Mouse (Mus musculus) heart, postnatal 14 days (tissue): Measurements from ENCODE around the gene Gm14327. TPM values are rescaled to one million over a fixed set of nuclear protein-coding genes. Genes with fewer than 3 reads are reported as not detected.
"Not testable (repeated sequence)": the region's sequence is repeated elsewhere in the genome, so short reads cannot be mapped to it uniquely, and the experiment has no call there.

Experiments used
- DNase-seq, 2 experiments: peaks; one replicate each; pipeline ENCODE4 v3.0.0; 2021 to 2022
- intact Hi-C: fragments of 180-260 bp; cut with DNase I; formaldehyde crosslinking; loops from one replicate; pipeline ENCODE4 v1.15.1; 2025
- long read RNA-seq, 2 experiments: library from polyadenylated mRNA; stranded (forward); transcript quantifications; one replicate each; pipeline ENCODE4 v2.0.0; 2021
- total RNA-seq, 2 experiments: library from RNA; stranded (reverse); gene quantifications; 2 replicates each; pipeline ENCODE4 v1.2.3; 2021

Gm14327 gene
- 10 to 100 TPM; 30.8 to 31.1 TPM for total RNA-seq
- long read RNA-seq, experiment 1, transcript Gm14327-202 (3 exons, 1,451 nt), result major isoform, 7 of 13 reads
- long read RNA-seq, experiment 1, partial matches to known transcripts, result 1 of 13 reads
- long read RNA-seq, experiment 1, other reads (novel, unspliced or antisense), result 5 of 13 reads
- long read RNA-seq, experiment 2, partial matches to known transcripts, result 0 of 2 reads
- long read RNA-seq, experiment 2, other reads (novel, unspliced or antisense), result 0 of 2 reads

DNA sequence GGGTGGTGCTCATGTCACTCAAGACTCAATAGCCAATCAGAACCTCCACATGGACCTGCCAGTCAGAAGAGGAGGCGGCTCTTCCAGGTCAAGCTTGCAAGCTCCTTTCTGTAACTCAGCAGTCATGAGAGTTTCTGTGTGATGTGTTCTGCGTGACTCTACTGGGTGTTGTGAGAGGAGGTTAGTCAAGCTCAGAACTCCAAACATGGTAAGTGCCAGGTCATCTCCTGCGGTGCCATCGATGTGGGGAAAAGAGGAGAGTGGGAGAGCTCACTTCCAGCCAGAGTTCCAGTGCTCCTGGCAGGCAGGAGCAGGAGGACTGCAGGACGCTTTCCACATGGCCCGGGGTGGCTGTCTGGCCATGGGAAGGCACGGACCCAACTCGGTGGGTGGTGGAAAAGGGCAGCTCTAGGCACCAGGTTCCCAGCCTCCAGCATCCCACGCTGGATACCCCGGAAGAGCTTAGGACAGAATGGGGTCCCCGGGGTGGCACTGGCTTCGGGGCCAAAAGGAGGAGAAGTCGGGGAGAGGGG, at the start of gene Gm14327:
TSS of gene Gm14327 (plus strand) at position 51 of the 533 bp plus-strand sequence.
- intact Hi-C loops, DNase-seq: not testable (repeated sequence)

DNA sequence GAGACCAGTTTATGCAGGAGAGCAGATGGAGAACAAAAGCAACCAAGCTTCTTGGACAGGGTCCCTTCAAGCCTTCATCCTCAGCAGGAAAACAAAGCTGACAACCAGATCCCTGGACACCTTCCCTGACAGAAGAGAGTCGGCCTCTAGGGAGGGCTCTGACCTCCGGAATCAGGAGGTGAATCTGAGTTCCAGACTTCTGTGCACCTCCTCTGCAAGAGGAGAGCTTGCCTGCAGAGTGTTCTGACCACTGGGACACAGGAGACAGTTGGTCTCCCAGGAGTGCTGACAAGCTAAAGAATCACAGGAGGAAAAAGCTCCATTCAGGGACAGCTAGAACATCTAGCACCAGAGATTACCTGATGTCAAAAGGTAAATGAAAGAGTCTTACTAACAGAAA, 34.6 kb upstream of the Gm14327 start:
- intact Hi-C loops, DNase-seq: not testable (repeated sequence)

DNA sequence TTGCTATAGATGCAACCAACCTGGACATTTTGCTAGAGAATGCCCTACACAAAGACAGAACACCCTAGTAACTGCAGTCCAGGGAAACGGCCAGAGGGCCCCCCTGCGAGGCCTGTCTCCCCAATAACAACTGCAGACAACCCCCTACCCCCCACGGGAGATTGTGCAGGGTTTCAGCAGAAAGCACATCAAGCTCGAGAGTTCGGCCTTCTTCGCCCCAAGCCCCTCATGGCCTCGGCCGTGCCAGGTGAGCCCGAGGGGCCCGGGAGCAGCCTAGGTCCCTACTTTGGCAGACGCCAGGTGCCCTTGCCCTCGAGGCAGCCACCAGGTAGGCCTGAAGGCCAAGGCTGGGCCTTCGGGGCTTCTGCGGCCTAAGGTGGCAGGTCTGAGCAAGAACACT, 9.2 kb upstream of the Gm14327 start:
- DNase-seq, intact Hi-C loops: not testable (repeated sequence)

DNA sequence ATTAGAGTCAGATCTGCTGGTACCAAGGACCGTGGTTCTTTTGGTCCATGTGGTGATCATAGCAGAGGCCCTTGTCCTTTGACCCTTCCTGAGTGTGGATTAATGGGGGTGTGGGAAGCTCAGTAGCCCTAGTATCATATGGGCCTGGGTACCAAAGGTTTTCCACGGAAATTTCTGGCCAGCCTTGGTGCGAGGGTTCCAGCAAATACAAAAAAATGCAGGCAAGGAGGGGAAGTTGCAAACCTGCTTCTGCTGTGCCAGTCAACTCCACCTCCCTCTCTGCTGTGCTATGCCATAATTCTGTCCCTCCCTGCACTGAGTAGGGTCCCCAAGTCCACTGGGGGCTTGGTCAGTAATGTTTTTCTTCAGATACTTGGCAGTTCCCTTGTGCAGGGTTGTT, 1.3 kb downstream of the Gm14327 start:
- DNase-seq, intact Hi-C loops: not testable (repeated sequence)

DNA sequence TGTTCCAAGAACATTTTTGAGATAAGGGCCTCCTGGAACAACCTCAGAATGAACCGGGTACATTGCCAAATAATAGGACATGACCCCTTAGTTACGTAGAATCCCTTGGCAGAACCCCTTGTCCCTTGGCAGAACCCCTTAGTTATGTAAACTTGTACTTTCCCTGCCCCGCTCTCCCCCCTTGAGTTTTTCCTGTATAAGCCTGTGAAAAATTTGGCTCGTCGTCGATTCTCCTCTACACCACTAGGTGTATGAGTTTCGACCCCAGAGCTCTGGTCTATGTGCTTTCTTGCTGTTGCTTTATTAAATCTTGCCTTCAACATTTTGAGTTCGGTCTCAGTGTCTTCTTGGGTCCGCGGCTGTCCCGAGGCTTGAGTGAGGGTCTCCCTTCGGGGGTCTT, 6.4 kb downstream of the Gm14327 start:
- DNase-seq, intact Hi-C loops: not testable (repeated sequence)

DNA sequence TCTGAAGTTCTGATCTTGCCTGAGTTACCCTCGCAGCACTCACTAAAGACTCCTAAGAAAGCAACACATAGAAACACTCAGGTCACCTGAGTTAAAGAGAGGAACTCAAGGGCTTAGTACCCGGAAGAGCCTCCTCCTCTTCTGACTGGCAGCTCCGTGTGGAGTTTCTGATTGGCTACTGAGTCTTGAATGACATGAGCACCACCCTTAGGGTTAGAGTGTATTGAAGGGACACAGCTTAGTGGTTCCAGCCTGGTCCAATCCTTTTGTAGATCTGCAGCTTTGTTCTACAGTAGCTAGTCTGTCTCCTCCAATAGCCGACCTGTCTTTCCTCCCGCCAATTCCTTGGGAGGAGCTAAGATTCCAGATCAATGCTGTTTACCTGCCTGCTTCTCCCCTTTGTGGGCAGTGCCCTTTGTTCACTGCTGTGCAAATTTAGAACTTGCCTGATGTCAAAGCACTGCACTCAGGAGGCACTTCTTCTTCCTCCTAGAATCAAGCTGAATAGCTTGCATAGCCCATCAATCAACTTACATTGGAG, 28.7 kb downstream of the Gm14327 start, which contains the start of gene Zfp972:
TSS of gene Zfp972 (minus strand) at position 51 of the 541 bp plus-strand sequence.
- intact Hi-C loops, DNase-seq: not testable (repeated sequence)

Other genes starting within 250 kb of the Gm14327 start
- gene Gm14322, start 137.8 kb upstream of the Gm14327 start, total RNA-seq, result 10 to 100 TPM; 17.3 to 18.0 TPM
- gene Gm14325, start 56.8 kb upstream of the Gm14327 start, total RNA-seq, result 10 to 100 TPM; 73.0 to 77.6 TPM
- gene Zfp972, start 28.5 kb downstream of the Gm14327 start, total RNA-seq, result 1 to 10 TPM in 1 of 2 experiments, under 1 TPM in 1; 0.44 to 1.1 TPM
- gene Gm14326, start 60.2 kb downstream of the Gm14327 start, total RNA-seq, result 10 to 100 TPM; 31.1 to 43.1 TPM
- gene Zfp971, start 126.2 kb downstream of the Gm14327 start, total RNA-seq, result 10 to 100 TPM; 61.8 to 69.7 TPM
- gene Zfp931, start 181.4 kb downstream of the Gm14327 start, total RNA-seq, result 10 to 100 TPM; 10.8 to 12.4 TPM
- 1 to 10 TPM; 1.2 to 1.4 TPM for gene Phactr3, start 221.9 kb downstream of the Gm14327 start, total RNA-seq